Mouse (Mus musculus) liver, embryonic 11.5 days (tissue): ENCODE measurements around the gene Nlrp9b. TPM values are rescaled to one million over a fixed set of nuclear protein-coding genes. Genes with fewer than 3 reads are reported as not detected.
"Not testable (repeated sequence)": the region's sequence is repeated elsewhere in the genome, so short reads cannot be mapped to it uniquely, and the experiment has no call there.

Experiments used
- ATAC-seq: fragments of 200-750 bp; cut with Nextera tagmentation; replicated peaks from 2 replicates; pipeline ENCODE4 v1.8.0; 2017; ENCODE audit warnings: moderate number of reproducible peaks, mild to moderate bottlenecking, moderate TSS enrichment, moderate library complexity; ENCODE audit not compliant: low FRiP score
- DNase-seq: peaks from one replicate; pipeline ENCODE4 v3.0.0-alpha.2; 2017; ENCODE audit warnings: low spot score
- H3K27ac ChIP-seq: fragments of 300-500 bp; sonication (generic); 2 replicates; pipeline ENCODE4 v1.5.1; 2014; ENCODE audit warnings: mild to moderate bottlenecking, low read depth, low read length, control low read depth
- H3K27me3 ChIP-seq: fragments of 300-500 bp; sonication (generic); replicated peaks from 2 replicates; pipeline ENCODE4 v1.6.1; 2014; ENCODE audit warnings: low read length, mixed read lengths; ENCODE audit not compliant: control insufficient read depth, insufficient read depth
- H3K36me3 ChIP-seq: fragments of 300-500 bp; sonication (generic); 2 replicates; pipeline ENCODE4 v1.6.1; 2014; ENCODE audit warnings: mild to moderate bottlenecking, low read length, moderate library complexity, mixed read lengths; ENCODE audit not compliant: control insufficient read depth, insufficient read depth
- H3K4me1 ChIP-seq: fragments of 300-500 bp; sonication (generic); replicated peaks from 2 replicates; pipeline ENCODE4 v1.6.1; 2014; ENCODE audit warnings: low read length, mixed read lengths; ENCODE audit not compliant: control insufficient read depth, insufficient read depth
- H3K4me2 ChIP-seq: fragments of 300-500 bp; sonication (generic); 2 replicates; pipeline ENCODE4 v1.6.1; 2014; ENCODE audit warnings: mild to moderate bottlenecking, control low read depth, moderate library complexity
- H3K4me3 ChIP-seq: fragments of 300-500 bp; sonication (generic); 2 replicates; pipeline ENCODE4 v1.5.1; 2014; ENCODE audit warnings: low read depth, low read length, control low read depth
- H3K9ac ChIP-seq: fragments of 300-500 bp; sonication (generic); 2 replicates; pipeline ENCODE4 v1.6.1; 2014; ENCODE audit warnings: low read depth, low read length, control low read depth
- H3K9me3 ChIP-seq: fragments of 300-500 bp; sonication (generic); 2 replicates; pipeline ENCODE4 v1.6.1; 2016; ENCODE audit warnings: low read length, inconsistent platforms, mixed read lengths; ENCODE audit not compliant: control insufficient read depth
- WGBS: fragments of 180-500 bp; shearing (Covaris S2); extraction: QIAGEN DNeasy Blood & Tissue Kit; methylation state at CpG from one replicate; pipeline ENCODE4 v1.1.7; 2014; 5-methylcytosine and 5-hydroxymethylcytosine counted together
- polyA plus RNA-seq: library from polyadenylated mRNA; unstranded; fragments of >200 nt; fragmentation: Nextera tagmentation; extraction: Ambion mirVana; gene quantifications from 2 replicates; pipeline ENCODE4 v1.2.1, GENCODE M21; 2014

Gene Nlrp9b
- polyA plus RNA-seq, 1 experiment from 2014 or later: not detected

DNA sequence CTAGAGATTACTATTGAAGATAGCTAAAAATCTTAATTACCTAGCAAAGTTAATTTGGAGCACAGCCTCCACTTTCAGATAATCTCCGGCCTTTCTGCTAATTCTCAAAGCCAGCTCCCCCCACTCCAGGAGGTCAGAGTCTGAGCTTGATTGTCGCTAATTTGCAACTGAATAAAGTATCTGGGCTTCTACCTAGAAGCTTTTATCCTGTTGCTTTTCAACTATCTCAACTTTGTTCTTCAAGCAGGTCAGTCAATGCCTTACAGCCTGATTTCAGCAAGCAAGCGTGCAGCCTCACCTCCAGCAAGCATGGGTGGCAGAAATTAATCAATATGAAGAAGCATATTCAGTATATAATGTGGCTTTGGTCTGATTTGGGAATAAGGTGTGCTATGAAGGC, 5.5 kb downstream of the Nlrp9b start:
- not testable (repeated sequence) for H3K4me2 ChIP-seq, H3K27ac ChIP-seq, H3K36me3 ChIP-seq, ATAC-seq, H3K4me1 ChIP-seq, H3K9ac ChIP-seq, H3K27me3 ChIP-seq, DNase-seq, H3K9me3 ChIP-seq, H3K4me3 ChIP-seq
- 65% methylated on average over 3 of the region's 3 CpGs for WGBS

DNA sequence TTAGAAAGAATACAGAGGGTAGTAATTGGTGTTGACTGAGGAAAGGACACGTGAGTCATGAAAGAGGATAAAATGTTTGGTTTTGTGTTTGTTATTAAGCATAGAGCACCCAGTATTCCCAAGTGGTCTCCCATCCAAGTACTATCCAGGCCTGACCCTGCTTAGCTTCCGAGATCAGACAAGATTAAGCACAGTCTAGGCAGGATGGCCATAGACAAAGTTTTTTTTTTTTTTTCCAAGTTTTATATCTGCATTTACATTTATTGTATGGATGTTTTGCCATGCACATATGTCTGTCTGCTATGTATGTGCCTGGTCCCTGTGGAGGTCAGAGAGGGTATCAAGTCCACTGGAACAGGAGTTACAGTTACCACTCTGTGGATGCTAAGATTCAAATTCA, 18.7 kb downstream of the Nlrp9b start:
- ATAC-seq: no peak
- no peaks in the 10 kb centered on the region for H3K36me3 ChIP-seq
- no peaks in the 10 kb centered on the region for H3K9me3 ChIP-seq
- H3K4me1 ChIP-seq: no peaks in the 10 kb centered on the region
- no peaks in the 10 kb centered on the region for H3K27me3 ChIP-seq
- no peak overlapping the region for H3K27ac ChIP-seq
- no peak for DNase-seq
- no peak overlapping the region for H3K4me3 ChIP-seq
- WGBS: 68% methylated on average over 2 of the region's 2 CpGs
- H3K9ac ChIP-seq: no peak overlapping the region
- H3K4me2 ChIP-seq: no peak overlapping the region

GRCm38 (mm10) chr7:20064100-20064499, 72.8 kb downstream of the Nlrp9b start:
- WGBS: 58% methylated on average over 4 of the region's 4 CpGs
- H3K9ac ChIP-seq, ATAC-seq: not testable (repeated sequence)

DNA sequence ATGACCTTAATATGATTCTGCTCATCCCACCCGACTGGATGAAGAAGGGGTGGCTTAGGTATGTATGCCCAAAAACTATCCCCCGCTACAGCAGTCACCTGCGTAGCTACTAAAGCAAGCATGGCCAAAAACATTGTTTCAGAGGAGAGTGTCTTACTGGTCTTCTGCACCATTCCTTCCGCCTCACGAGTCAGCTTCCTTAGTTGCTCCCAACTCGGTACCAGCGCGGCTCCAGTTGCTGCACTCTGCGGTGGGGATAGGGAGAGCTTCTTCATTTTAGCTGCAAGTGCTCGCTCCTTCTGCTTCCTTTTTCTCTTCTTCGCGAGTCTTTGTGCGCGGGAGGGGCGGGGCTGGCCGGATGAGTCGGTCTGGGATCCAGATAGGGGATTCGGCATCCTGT, 86.9 kb downstream of the Nlrp9b start:
- H3K9me3 ChIP-seq, ATAC-seq: not testable (repeated sequence)
- 61% methylated on average over 18 of the region's 18 CpGs for WGBS

More at GRCm38 (mm10) chr7:20064100-20064499, 72.8 kb downstream of the Nlrp9b start:
- not testable (repeated sequence) for H3K36me3 ChIP-seq, H3K4me1 ChIP-seq, H3K4me2 ChIP-seq, H3K9me3 ChIP-seq, H3K27ac ChIP-seq, H3K27me3 ChIP-seq, H3K4me3 ChIP-seq, DNase-seq

DNA sequence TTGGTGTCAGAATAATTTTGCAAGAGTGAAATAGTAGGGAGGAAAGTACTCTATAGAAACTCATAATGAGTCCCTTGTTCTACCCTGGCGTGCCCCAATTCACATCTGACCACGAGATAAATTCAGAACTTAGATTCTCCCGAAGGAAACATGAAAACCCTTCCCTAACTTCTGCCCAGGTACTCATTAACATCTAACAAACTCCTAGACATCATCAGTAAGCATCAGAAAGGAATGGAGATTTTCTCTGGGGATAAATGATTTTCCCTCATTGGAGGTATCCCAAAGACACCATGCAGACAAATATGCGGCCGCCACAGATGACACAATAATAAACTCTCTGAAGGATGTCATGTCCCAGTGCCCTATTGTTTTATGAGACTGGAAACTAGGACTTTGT, 108.1 kb downstream of the Nlrp9b start, which contains the start of gene Vmn1r91:
TSS of gene Vmn1r91 (plus strand) at position 301 of the 400 bp plus-strand sequence.
- not testable (repeated sequence) for H3K9me3 ChIP-seq, DNase-seq, H3K36me3 ChIP-seq, H3K9ac ChIP-seq, ATAC-seq, H3K27me3 ChIP-seq, H3K4me3 ChIP-seq, H3K27ac ChIP-seq, H3K4me2 ChIP-seq, H3K4me1 ChIP-seq
- WGBS: 67% methylated on average over 5 of the region's 5 CpGs

More for the DNA sequence above, 86.9 kb downstream of the Nlrp9b start:
- not testable (repeated sequence) for H3K4me3 ChIP-seq, H3K4me2 ChIP-seq, DNase-seq, H3K9ac ChIP-seq, H3K36me3 ChIP-seq, H3K27ac ChIP-seq, H3K27me3 ChIP-seq, H3K4me1 ChIP-seq

- not testable (repeated sequence) for H3K4me1 ChIP-seq, H3K4me3 ChIP-seq, DNase-seq, H3K27ac ChIP-seq, H3K36me3 ChIP-seq, H3K9me3 ChIP-seq, H3K4me2 ChIP-seq, H3K27me3 ChIP-seq, H3K9ac ChIP-seq, ATAC-seq
- no CpG with 5 or more reads among the region's 2 CpGs for WGBS
Measured at GRCm38 (mm10) chr7:20122479-20122878, 131.2 kb downstream of the Nlrp9b start, which contains the start of gene Gm16442. Gene Gm16442, minus strand, starts transcription at chr7:20122579.

Other genes with a start within 250 kb of the Nlrp9b start
- 55.9 and 58.4 TPM in 2 replicates for gene Nectin2, start 241.0 kb upstream of the Nlrp9b start, polyA plus RNA-seq
- gene Bcam, start 220.4 kb upstream of the Nlrp9b start, polyA plus RNA-seq: 17.5 and 21.8 TPM in 2 replicates
- 1.4 TPM in 2 replicates for gene Cblc, start 194.7 kb upstream of the Nlrp9b start, polyA plus RNA-seq
- 5.4 and 7.0 TPM in 2 replicates for gene Bcl3, start 168.7 kb upstream of the Nlrp9b start, polyA plus RNA-seq
- not detected in 2 replicates for gene Gm19345, start 139.5 kb upstream of the Nlrp9b start, polyA plus RNA-seq
- gene Ceacam16, start 130.2 kb upstream of the Nlrp9b start, polyA plus RNA-seq: not detected in 2 replicates
- gene Ceacam19, start 103.5 kb upstream of the Nlrp9b start, polyA plus RNA-seq: not detected in 2 replicates
- gene Pvr, start 70.3 kb upstream of the Nlrp9b start, polyA plus RNA-seq: 5.1 and 6.1 TPM in 2 replicates
- 0.59 and 0.73 TPM in 2 replicates for gene Igsf23, start 40.7 kb upstream of the Nlrp9b start, polyA plus RNA-seq
- gene Ceacam20, start 26.1 kb upstream of the Nlrp9b start, polyA plus RNA-seq: not detected in 2 replicates
- gene Vmn1r91, start 108.2 kb downstream of the Nlrp9b start, polyA plus RNA-seq: not detected in 2 replicates
- not detected in 2 replicates for gene Gm16442, start 131.1 kb downstream of the Nlrp9b start, polyA plus RNA-seq
- not detected in 2 replicates for gene Vmn1r93, start 147.6 kb downstream of the Nlrp9b start, polyA plus RNA-seq
- not detected in 2 replicates for gene Vmn1r94, start 176.9 kb downstream of the Nlrp9b start, polyA plus RNA-seq
- not detected in 2 replicates for gene Vmn1r95, start 202.2 kb downstream of the Nlrp9b start, polyA plus RNA-seq
- not detected in 2 replicates for gene Gm6164, start 214.1 kb downstream of the Nlrp9b start, polyA plus RNA-seq
- not detected in 2 replicates for gene Gm4498, start 242.4 kb downstream of the Nlrp9b start, polyA plus RNA-seq